Mouse (Mus musculus) forebrain, postnatal 0 days (tissue): ENCODE results near the gene Mif. TPM values are rescaled to one million over a fixed set of nuclear protein-coding genes. Genes with fewer than 3 reads are reported as not detected.

Source experiments
- ATAC-seq: fragments of 200-750 bp; cut with Nextera tagmentation; 2 replicates; pipeline ENCODE4 v1.8.0; 2017; ENCODE audit warnings: mild to moderate bottlenecking, moderate library complexity
- DNase-seq: peaks from one replicate; pipeline ENCODE4 v3.0.0-alpha.2; 2015
- H3K27ac ChIP-seq: fragments of 300-500 bp; sonication (generic); 2 replicates; pipeline ENCODE4 v1.5.1; 2014; ENCODE audit warnings: low read depth, mild to moderate bottlenecking, antibody characterized with exemption, low read length, moderate library complexity, mixed read lengths
- H3K27me3 ChIP-seq: fragments of 300-500 bp; sonication (generic); 2 replicates; pipeline ENCODE4 v1.6.1; 2014; ENCODE audit warnings: mild to moderate bottlenecking, low read length, mixed read lengths; ENCODE audit not compliant: insufficient read depth
- H3K36me3 ChIP-seq: fragments of 300-500 bp; sonication (generic); 2 replicates; pipeline ENCODE4 v1.6.1; 2014; ENCODE audit warnings: mild to moderate bottlenecking, moderate library complexity; ENCODE audit not compliant: insufficient read depth
- H3K4me1 ChIP-seq: fragments of 300-500 bp; sonication (generic); 2 replicates; pipeline ENCODE4 v1.6.1; 2014; ENCODE audit warnings: antibody characterized with exemption; ENCODE audit not compliant: insufficient read depth
- H3K4me2 ChIP-seq: fragments of 300-500 bp; sonication (generic); 2 replicates; pipeline ENCODE4 v1.6.1; 2014; ENCODE audit warnings: low read depth, mild to moderate bottlenecking, moderate library complexity
- H3K4me3 ChIP-seq: fragments of 300-500 bp; sonication (generic); 2 replicates; pipeline ENCODE4 v1.5.1; 2014; ENCODE audit warnings: low read depth, low read length, mixed read lengths
- H3K9ac ChIP-seq: fragments of 300-500 bp; sonication (generic); 2 replicates; pipeline ENCODE4 v1.6.1; 2014; ENCODE audit warnings: mild to moderate bottlenecking
- H3K9me3 ChIP-seq: fragments of 300-500 bp; sonication (generic); 2 replicates; pipeline ENCODE4 v1.6.1; 2016; ENCODE audit warnings: low read length
- CTCF ChIP-seq: sonication (generic); IDR thresholded peaks from 2 replicates; pipeline ENCODE4 v1.5.1; 2016; ENCODE audit warnings: antibody characterized with exemption, control low read depth, low read depth
- WGBS: fragments of 180-500 bp; shearing (Covaris S2); extraction: QIAGEN DNeasy Blood & Tissue Kit; methylation state at CpG from one replicate; pipeline ENCODE4 v1.1.7; 2014; 5-methylcytosine and 5-hydroxymethylcytosine counted together
- polyA plus RNA-seq: library from polyadenylated mRNA; unstranded; fragments of >200 nt; fragmentation: Nextera tagmentation; extraction: Ambion mirVana; gene quantifications from 2 replicates; pipeline ENCODE4 v1.2.1, GENCODE M21; 2015
- total RNA-seq: library from RNA; depleted of rRNA; stranded (reverse); fragments of >200 nt; gene quantifications from 2 replicates; pipeline ENCODE4 v1.2.3, GENCODE M21; 2014

Mif gene
- total and polyA plus RNA-seq, 2 experiments from 2014 or later, result 704 to 2,127 TPM

DNA sequence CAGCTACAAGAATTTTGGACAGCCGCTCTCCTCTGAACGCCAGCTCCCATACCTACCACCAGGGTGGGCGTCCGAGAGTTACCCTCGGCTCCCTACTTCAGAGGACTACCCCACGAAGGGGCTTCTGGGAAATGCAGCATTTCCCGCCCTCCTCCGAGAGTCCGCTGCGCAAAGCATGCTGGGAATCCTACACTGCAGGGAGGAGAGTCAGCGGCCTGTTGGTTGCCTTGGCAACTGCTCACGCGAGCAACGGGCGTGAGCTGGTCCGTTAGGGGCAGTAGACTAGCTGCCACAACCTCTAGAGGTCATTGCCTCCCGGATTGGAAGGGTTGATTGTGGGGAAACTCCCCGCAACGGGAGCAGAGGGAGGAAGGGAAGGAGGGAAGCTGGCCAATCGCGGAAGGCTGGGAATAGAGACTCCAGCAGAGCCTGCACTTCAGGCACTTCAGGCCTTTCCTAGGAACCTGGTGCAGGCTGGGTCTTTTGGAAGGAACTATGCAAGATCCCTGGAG is 22.7 kb downstream of the Mif start, which contains the start of gene Gstt2:
TSS of gene Gstt2 (minus strand) at position 177 of the 512 bp plus-strand sequence.
- peaks cover 20% of the 10 kb centered on the region for H3K4me1 ChIP-seq
- 1% methylated on average over 21 of the region's 21 CpGs for WGBS
- peak; percentile 90 for ATAC-seq

GRCm38 (mm10) chr10:75835761-75836531 is 24.1 kb downstream of the Mif start:
- TF ChIP-seq CTCF, result peak; percentile 14; the same call in 1 of the 2 replicates
- Histone ChIP-seq H3K4me3 (peak overlapping the region; percentile 21), H3K27me3 (peaks cover 24% of the 10 kb centered on the region), H3K27ac (no peak overlapping the region), H3K4me2 (peak overlapping the region; percentile 45), H3K36me3 (no peaks in the 10 kb centered on the region), H3K9ac (no peak overlapping the region), H3K4me1 (peaks cover 20% of the 10 kb centered on the region), H3K9me3 (no peaks in the 10 kb centered on the region)
- WGBS, result 15% methylated on average over 8 of the region's 10 CpGs
- no peak for DNase-seq
- ATAC-seq, result no peak

More for the DNA sequence above, 22.7 kb downstream of the Mif start, which contains the start of gene Gstt2:
- peak; percentile 60 for TF ChIP-seq CTCF
- Histone ChIP-seq H3K9me3 (no peaks in the 10 kb centered on the region), H3K4me2 (peak within 1 kb of the TSS; percentile 69), H3K36me3 (no peaks in the 10 kb centered on the region), H3K27ac (peak within 1 kb of the TSS; percentile 86), H3K27me3 (peaks cover 23% of the 10 kb centered on the region), H3K4me3 (peak within 1 kb of the TSS; percentile 48), H3K9ac (peak within 1 kb of the TSS; percentile 63)
- peak; percentile 95 for DNase-seq

DNA sequence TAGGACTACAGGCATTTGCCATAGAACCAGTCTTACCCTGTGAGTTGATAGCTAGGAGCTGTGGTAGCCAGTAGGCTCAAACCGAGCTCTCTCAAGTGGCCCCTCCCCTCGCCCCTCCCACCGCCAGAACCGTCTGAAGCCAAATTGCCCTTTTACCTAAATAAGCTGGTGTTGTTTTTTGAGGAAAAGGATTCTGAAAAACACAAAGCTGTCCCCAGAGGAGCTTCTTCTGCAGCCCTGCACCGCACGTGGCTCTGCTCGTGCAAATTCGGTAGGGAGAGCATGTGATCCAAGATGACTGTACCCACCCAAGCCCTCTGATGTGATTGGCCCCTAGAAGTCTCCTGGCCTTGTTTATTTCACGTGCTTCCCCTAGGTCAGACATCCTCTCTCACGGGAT is 24.7 kb downstream of the Mif start:
- DNase-seq (peak; percentile 66), ATAC-seq (peak; percentile 61)
- Histone ChIP-seq H3K4me2 (peak overlapping the region; percentile 45), H3K4me3 (peak overlapping the region; percentile 21), H3K27me3 (peaks cover 24% of the 10 kb centered on the region), H3K9me3 (no peaks in the 10 kb centered on the region), H3K9ac (no peak overlapping the region), H3K36me3 (no peaks in the 10 kb centered on the region), H3K4me1 (peaks cover 20% of the 10 kb centered on the region), H3K27ac (no peak overlapping the region)
- 1% methylated on average over 10 of the region's 10 CpGs for WGBS
- TF ChIP-seq CTCF, result no peak

- Histone ChIP-seq H3K36me3 (no peaks in the 10 kb centered on the region), H3K4me1 (peaks cover 20% of the 10 kb centered on the region), H3K27ac (no peak overlapping the region), H3K4me2 (peak overlapping the region; percentile 66), H3K9me3 (no peaks in the 10 kb centered on the region), H3K4me3 (peak overlapping the region; percentile 41), H3K9ac (peak overlapping the region; percentile 39), H3K27me3 (peaks cover 24% of the 10 kb centered on the region)
- 13% methylated on average over 9 of the region's 9 CpGs for WGBS
- no peak for TF ChIP-seq CTCF
- no peak for DNase-seq
- no peak for ATAC-seq
These were observed 25.3 kb downstream of the Mif start for GRCm38 (mm10) chr10:75834721-75835120.

DNA sequence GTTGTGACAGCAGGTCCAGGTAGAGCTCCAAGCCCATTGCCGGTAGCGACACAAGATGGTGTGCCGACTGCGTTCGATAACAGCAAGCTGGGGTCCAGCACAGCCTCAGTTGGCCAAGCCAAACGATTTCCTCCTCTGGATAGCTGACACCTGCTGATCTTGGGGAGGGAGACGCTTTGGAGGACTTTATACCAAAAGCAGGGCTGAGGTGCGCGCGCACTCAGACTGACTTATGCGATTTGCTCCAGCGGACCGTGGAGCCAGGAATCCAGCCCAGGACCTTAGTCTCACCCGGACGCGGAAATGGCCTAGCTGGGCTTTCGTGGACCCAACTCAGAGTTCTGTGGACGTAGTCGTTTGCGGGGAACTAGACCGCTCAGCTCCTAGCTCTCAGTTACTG is 25.8 kb downstream of the Mif start:
- peak; percentile 61 for DNase-seq
- Histone ChIP-seq H3K4me2 (peak overlapping the region; percentile 66), H3K27ac (no peak overlapping the region), H3K9me3 (no peaks in the 10 kb centered on the region), H3K4me1 (peaks cover 20% of the 10 kb centered on the region), H3K36me3 (no peaks in the 10 kb centered on the region), H3K4me3 (peak overlapping the region; percentile 41), H3K27me3 (peaks cover 24% of the 10 kb centered on the region), H3K9ac (peak overlapping the region; percentile 39)
- 2% methylated on average over 21 of the region's 21 CpGs for WGBS
- no peak for ATAC-seq
- TF ChIP-seq CTCF, result no peak

DNA sequence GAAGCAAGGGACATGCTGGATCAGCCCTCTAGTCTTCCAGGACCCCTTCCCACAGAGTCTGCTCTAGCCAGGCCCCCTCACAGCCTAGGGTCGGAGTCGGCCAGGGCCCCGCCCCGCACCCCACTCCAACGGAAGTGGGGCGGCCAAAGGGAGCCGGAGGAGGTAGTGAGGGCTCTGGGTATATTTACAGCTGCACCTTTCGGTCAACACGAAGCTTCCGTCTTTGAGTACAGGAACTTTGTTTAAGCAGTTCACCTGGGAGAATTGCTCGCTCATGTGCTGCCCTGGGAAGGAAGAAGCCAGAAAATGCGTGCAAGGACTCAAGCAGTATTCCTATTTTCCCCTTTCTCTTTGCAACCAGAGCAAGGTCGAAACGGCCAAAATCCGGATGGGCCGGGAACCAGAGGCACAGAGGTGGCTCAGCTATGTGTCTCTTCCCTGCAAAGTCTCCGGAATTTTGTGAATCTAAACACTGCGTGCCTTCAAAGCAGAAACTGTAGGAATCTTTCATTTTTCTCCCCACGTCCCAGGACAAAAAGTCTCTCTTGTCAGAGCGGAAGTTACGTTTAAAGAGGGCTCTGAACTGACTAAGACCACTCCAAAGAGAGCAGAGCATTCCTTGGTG is 26.5 kb downstream of the Mif start:
- H3K9me3 ChIP-seq, result no peaks in the 10 kb centered on the region
- H3K4me1 ChIP-seq, result peaks cover 20% of the 10 kb centered on the region
- H3K27me3 ChIP-seq, result peaks cover 24% of the 10 kb centered on the region
- DNase-seq, result no peak
- H3K36me3 ChIP-seq, result no peaks in the 10 kb centered on the region
- peak overlapping the region; percentile 66 for H3K4me2 ChIP-seq
- 20% methylated on average over 21 of the region's 21 CpGs for WGBS
- H3K27ac ChIP-seq, result no peak overlapping the region
- no peak for ATAC-seq
- H3K4me3 ChIP-seq, result peak overlapping the region; percentile 41
- TF ChIP-seq CTCF, result no peak
- no peak overlapping the region; the same call in 1 of the 2 replicates for H3K9ac ChIP-seq
